Mouse (Mus musculus) gastrocnemius, adult 2 months (tissue): ENCODE measurements around the gene Rps6kl1. TPM values are rescaled to one million over a fixed set of nuclear protein-coding genes. Genes with fewer than 3 reads are reported as not detected.

Experiments
- DNase-seq: peaks from one replicate; pipeline ENCODE4 v3.0.0; 2022
- H3K27ac ChIP-seq: fragments of 200-600 bp; 2 replicates; pipeline ENCODE4 v1.8.1; 2022; ENCODE audit warnings: mild to moderate bottlenecking
- H3K4me3 ChIP-seq: fragments of 200-600 bp; 2 replicates; pipeline ENCODE4 v1.8.1; 2022; ENCODE audit warnings: mild to moderate bottlenecking, moderate library complexity
- CTCF ChIP-seq: fragments of 200-600 bp; IDR thresholded peaks from 2 replicates; pipeline ENCODE4 v1.8.1; 2022; ENCODE audit warnings: antibody characterized with exemption, mild to moderate bottlenecking, moderate library complexity
- intact Hi-C: fragments of 180-260 bp; cut with DNase I; formaldehyde crosslinking; loops from one replicate; pipeline ENCODE4 v1.15.1; 2025
- total RNA-seq, 2 experiments: library from RNA; stranded (reverse); gene quantifications; 2 replicates each; pipeline ENCODE4 v1.2.3; 2021

Rps6kl1 gene
- total RNA-seq, 2 experiments from 2014 or later: 0.94 to 1.1 TPM

- no peak for TF ChIP-seq CTCF
- intact Hi-C loops: no loop called here
- no peak for DNase-seq
- no peak overlapping the region for H3K27ac ChIP-seq
- H3K4me3 ChIP-seq: no peak overlapping the region
These were observed 24.0 kb downstream of the Rps6kl1 start for GRCm38 (mm10) chr12:85126986-85127603.

GRCm38 (mm10) chr12:85124751-85125150 lies 26.3 kb downstream of the Rps6kl1 start:
- no peak for TF ChIP-seq CTCF
- DNase-seq: no peak
- intact Hi-C loops: no loop called here

GRCm38 (mm10) chr12:85123645-85124044 lies 27.4 kb downstream of the Rps6kl1 start:
- no peak overlapping the region for H3K4me3 ChIP-seq
- no peak for DNase-seq
- TF ChIP-seq CTCF: no peak
- intact Hi-C loops: no loop called here
- no peak overlapping the region for H3K27ac ChIP-seq

More at GRCm38 (mm10) chr12:85124751-85125150, 26.3 kb downstream of the Rps6kl1 start:
- no peak overlapping the region for H3K4me3 ChIP-seq
- H3K27ac ChIP-seq: no peak overlapping the region

GRCm38 (mm10) chr12:85123108-85123530 lies 27.9 kb downstream of the Rps6kl1 start:
- no peak overlapping the region for H3K4me3 ChIP-seq

GRCm38 (mm10) chr12:85121806-85122459 lies 29.1 kb downstream of the Rps6kl1 start:
- TF ChIP-seq CTCF: no peak
- no peak overlapping the region for H3K4me3 ChIP-seq
- no peak overlapping the region for H3K27ac ChIP-seq
- DNase-seq: no peak
- intact Hi-C loops: no loop called here

More at GRCm38 (mm10) chr12:85123108-85123530, 27.9 kb downstream of the Rps6kl1 start:
- intact Hi-C loops: no loop called here
- DNase-seq: no peak
- TF ChIP-seq CTCF: no peak
- H3K27ac ChIP-seq: no peak overlapping the region

- no peak overlapping the region for H3K27ac ChIP-seq
- DNase-seq: no peak
- intact Hi-C loops: no loop called here
- no peak for TF ChIP-seq CTCF
- no peak overlapping the region for H3K4me3 ChIP-seq
These were observed 35.4 kb downstream of the Rps6kl1 start for GRCm38 (mm10) chr12:85115678-85116077.

- no peak overlapping the region for H3K4me3 ChIP-seq
- intact Hi-C loops: no loop called here
- no peak for DNase-seq
- no peak for TF ChIP-seq CTCF
- no peak overlapping the region for H3K27ac ChIP-seq
These were observed 37.1 kb downstream of the Rps6kl1 start for GRCm38 (mm10) chr12:85113917-85114316.

GRCm38 (mm10) chr12:85113337-85113736 lies 37.7 kb downstream of the Rps6kl1 start:
- no peak overlapping the region; the same call in 1 of the 2 replicates for H3K27ac ChIP-seq
- no peak overlapping the region for H3K4me3 ChIP-seq
- intact Hi-C loops: no loop called here
- DNase-seq: no peak
- no peak for TF ChIP-seq CTCF

GRCm38 (mm10) chr12:85112550-85113251 lies 38.4 kb downstream of the Rps6kl1 start:
- no peak for DNase-seq
- Histone ChIP-seq H3K27ac (0 out of 2 replicates have a peak overlapping the region, but pooled peaks have one; percentile 96), H3K4me3 (peak overlapping the region; percentile 93)
- intact Hi-C loops: no loop called here
- TF ChIP-seq CTCF: no peak

- peak; percentile 93 for DNase-seq
- no peak for TF ChIP-seq CTCF
- Histone ChIP-seq H3K4me3 (peak within 1 kb of the TSS; percentile 93), H3K27ac (peak within 1 kb of the TSS; percentile 96)
- intact Hi-C loops: no loop called here
These were observed 40.1 kb downstream of the Rps6kl1 start, which contains the start of the genes Prox2 and Dlst for GRCm38 (mm10) chr12:85110698-85111592. Prox2 (minus strand) TSS chr12:85110759. Dlst (plus strand) TSS chr12:85110833.

- DNase-seq: no peak
- intact Hi-C loops: no loop called here
- H3K27ac ChIP-seq: peak overlapping the region; percentile 96
- TF ChIP-seq CTCF: no peak
- H3K4me3 ChIP-seq: peak overlapping the region; percentile 93
These were observed 40.9 kb downstream of the Rps6kl1 start for GRCm38 (mm10) chr12:85110011-85110697.
